Mouse (Mus musculus): Measurements from ENCODE around the gene 4930404N11Rik.
A peak's percentile ranks its signal among the peaks of the same experiment; 100 is the strongest.

4930404N11Rik gene

GRCm38 (mm10) chr10:81365672-81366476 is at the start of gene 4930404N11Rik:
Gene 4930404N11Rik (minus strand): TSS chr10:81365816.
- no peak for DNase-seq (ENCODE audit: extremely low read depth, low read depth)

GRCm38 (mm10) chr10:81415146-81415545 is 49.5 kb upstream of the 4930404N11Rik start:
- DNase-seq (ENCODE audit: extremely low read depth, low read depth), result no peak

- DNase-seq (ENCODE audit: extremely low read depth, low read depth), result no peak
Measured at GRCm38 (mm10) chr10:81414682-81415081, 49.1 kb upstream of the 4930404N11Rik start.

GRCm38 (mm10) chr10:81413310-81414261 is 48.0 kb upstream of the 4930404N11Rik start:
- no peak for DNase-seq (ENCODE audit: extremely low read depth, low read depth)

- no peak for DNase-seq (ENCODE audit: extremely low read depth, low read depth)
Measured at GRCm38 (mm10) chr10:81412586-81413309, 47.1 kb upstream of the 4930404N11Rik start.

GRCm38 (mm10) chr10:81411471-81412400 is 46.1 kb upstream of the 4930404N11Rik start:
- DNase-seq (ENCODE audit: extremely low read depth, low read depth), result no peak

GRCm38 (mm10) chr10:81410981-81411380 is 45.4 kb upstream of the 4930404N11Rik start:
- DNase-seq (ENCODE audit: extremely low read depth, low read depth), result no peak

GRCm38 (mm10) chr10:81410350-81410749 is 44.7 kb upstream of the 4930404N11Rik start:
- no peak for DNase-seq (ENCODE audit: extremely low read depth, low read depth)

- DNase-seq (ENCODE audit: extremely low read depth, low read depth), result no peak
Measured at GRCm38 (mm10) chr10:81409330-81409729, 43.7 kb upstream of the 4930404N11Rik start.

GRCm38 (mm10) chr10:81408871-81409291 is 43.3 kb upstream of the 4930404N11Rik start:
- DNase-seq (ENCODE audit: extremely low read depth, low read depth), result no peak

GRCm38 (mm10) chr10:81408424-81408729 is 42.8 kb upstream of the 4930404N11Rik start:
- DNase-seq (ENCODE audit: extremely low read depth, low read depth), result no peak

- peak; percentile 92 for DNase-seq (ENCODE audit: extremely low read depth, low read depth)
Measured at GRCm38 (mm10) chr10:81407539-81408423, 42.2 kb upstream of the 4930404N11Rik start.

GRCm38 (mm10) chr10:81406504-81407440 is 41.2 kb upstream of the 4930404N11Rik start:
- DNase-seq (ENCODE audit: extremely low read depth, low read depth), result no peak

GRCm38 (mm10) chr10:81405588-81406201 is 40.1 kb upstream of the 4930404N11Rik start:
- DNase-seq (ENCODE audit: extremely low read depth, low read depth), result no peak

GRCm38 (mm10) chr10:81404720-81405119 is 39.1 kb upstream of the 4930404N11Rik start:
- no peak for DNase-seq (ENCODE audit: extremely low read depth, low read depth)

GRCm38 (mm10) chr10:81404082-81404481 is 38.5 kb upstream of the 4930404N11Rik start:
- no peak for DNase-seq (ENCODE audit: extremely low read depth, low read depth)

- no peak for DNase-seq (ENCODE audit: extremely low read depth, low read depth)
Measured at GRCm38 (mm10) chr10:81403511-81403910, 37.9 kb upstream of the 4930404N11Rik start.

- DNase-seq (ENCODE audit: extremely low read depth, low read depth), result no peak
Measured at GRCm38 (mm10) chr10:81402227-81402765, 36.7 kb upstream of the 4930404N11Rik start.
